Mouse (Mus musculus) intestine, embryonic 14.5 days (tissue): ENCODE measurements around the gene Cpvl. TPM values are rescaled to one million over a fixed set of nuclear protein-coding genes. Genes with fewer than 3 reads are reported as not detected.

Experiments
- ATAC-seq: fragments of 200-750 bp; cut with Nextera tagmentation; replicated peaks from 2 replicates; pipeline ENCODE4 v1.8.0; 2017; ENCODE audit warnings: low read depth, moderate number of reproducible peaks, moderate TSS enrichment, moderate library complexity; ENCODE audit not compliant: low FRiP score, low TSS enrichment
- DNase-seq: peaks from one replicate; pipeline ENCODE4 v3.0.0-alpha.2; 2018; ENCODE audit warnings: low spot score
- H3K27ac ChIP-seq: fragments of 300-500 bp; sonication (generic); 2 replicates; pipeline ENCODE4 v1.5.1; 2014; ENCODE audit warnings: low read depth, mild to moderate bottlenecking, control low read depth
- H3K27me3 ChIP-seq: fragments of 300-500 bp; sonication (generic); replicated peaks from 2 replicates; pipeline ENCODE4 v1.6.1; 2014; ENCODE audit warnings: low read length, control low read depth; ENCODE audit not compliant: control insufficient read depth, insufficient read depth
- H3K36me3 ChIP-seq: fragments of 300-500 bp; sonication (generic); 2 replicates; pipeline ENCODE4 v1.6.1; 2014; ENCODE audit warnings: low read length, control low read depth; ENCODE audit not compliant: control insufficient read depth, insufficient read depth
- H3K4me1 ChIP-seq: fragments of 300-500 bp; sonication (generic); replicated peaks from 2 replicates; pipeline ENCODE4 v1.6.1; 2014; ENCODE audit warnings: low read length, control low read depth, mixed read lengths; ENCODE audit not compliant: control insufficient read depth, insufficient read depth
- H3K4me2 ChIP-seq: fragments of 300-500 bp; sonication (generic); 2 replicates; pipeline ENCODE4 v1.6.1; 2014; ENCODE audit warnings: low read length
- H3K4me3 ChIP-seq: fragments of 300-500 bp; sonication (generic); 2 replicates; pipeline ENCODE4 v1.5.1; 2014; ENCODE audit warnings: low read depth, low read length, control low read depth, mixed read lengths
- H3K9ac ChIP-seq: fragments of 300-500 bp; sonication (generic); 2 replicates; pipeline ENCODE4 v1.6.1; 2014; ENCODE audit warnings: mild to moderate bottlenecking, low read length
- H3K9me3 ChIP-seq: fragments of 300-500 bp; sonication (generic); 2 replicates; pipeline ENCODE4 v1.6.1; 2016; ENCODE audit warnings: low read length, control low read depth; ENCODE audit not compliant: control insufficient read depth
- WGBS: fragments of 180-500 bp; shearing (Covaris S2); extraction: QIAGEN DNeasy Blood & Tissue Kit; methylation state at CpG from one replicate; pipeline ENCODE4 v1.1.7; 2014; 5-methylcytosine and 5-hydroxymethylcytosine counted together
- polyA plus RNA-seq: library from polyadenylated mRNA; unstranded; fragments of >200 nt; fragmentation: Nextera tagmentation; extraction: Ambion mirVana; gene quantifications from 2 replicates; pipeline ENCODE4 v1.2.1, GENCODE M21; 2014

Gene Cpvl
- polyA plus RNA-seq, 1 experiment from 2014 or later = not detected

DNA sequence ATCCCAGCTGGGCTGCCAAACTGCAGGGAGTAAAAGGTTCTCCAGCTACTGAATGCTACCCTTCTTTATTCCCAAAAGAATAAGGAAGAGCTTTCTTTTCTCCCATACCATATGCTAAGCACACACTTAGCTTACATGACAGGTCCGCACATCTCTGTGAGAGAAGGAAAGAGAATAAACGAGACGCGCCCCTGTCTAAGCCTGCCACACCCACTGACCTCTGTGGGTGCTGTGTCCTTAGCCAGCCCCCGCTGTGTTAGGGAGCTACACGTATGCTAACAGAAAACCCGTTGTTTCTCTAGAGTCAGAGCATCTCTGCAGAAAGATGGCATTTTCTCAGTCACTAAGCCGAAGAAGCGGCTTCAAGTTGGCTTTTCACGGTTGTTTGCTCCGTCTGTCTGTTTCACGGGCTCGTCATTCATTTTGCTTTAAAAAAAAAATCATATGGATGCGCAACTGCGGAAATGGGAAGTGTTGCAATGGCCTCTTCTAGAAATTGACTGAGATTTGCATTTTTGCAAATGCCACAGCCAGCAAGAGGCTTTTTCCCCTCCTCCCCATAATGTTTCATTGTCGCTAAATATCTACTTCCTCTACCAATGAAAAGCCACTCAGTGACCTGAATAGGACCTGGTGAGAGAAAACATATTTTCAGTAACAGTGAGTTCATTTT, 30.1 kb upstream of the Cpvl start:
- WGBS = 78% methylated on average over 16 of the region's 16 CpGs

DNA sequence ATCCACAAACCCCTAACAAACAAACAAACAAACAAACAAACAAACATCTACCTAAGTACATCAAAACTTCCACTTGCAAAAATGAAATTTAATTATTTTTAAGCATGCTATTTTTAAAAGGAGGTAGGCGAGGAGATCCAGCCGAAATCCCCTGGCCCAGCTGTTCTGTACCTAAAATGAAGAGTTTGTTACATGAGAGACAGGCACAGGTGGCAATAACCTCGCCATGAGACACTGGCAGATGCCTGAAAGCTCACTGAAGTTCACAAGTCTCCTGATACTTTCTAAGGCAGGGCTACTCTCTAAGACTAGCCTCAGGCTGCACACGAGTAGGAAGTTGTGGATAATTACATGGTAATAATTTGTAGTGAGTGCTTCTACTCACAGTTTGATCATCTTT, 26.8 kb upstream of the Cpvl start:
- Histone ChIP-seq H3K4me3 (no peak overlapping the region), H3K9ac (no peak overlapping the region), H3K4me1 (no peaks in the 10 kb centered on the region), H3K4me2 (no peak overlapping the region), H3K9me3 (peaks cover 3% of the 10 kb centered on the region; the same call in 1 of the 2 replicates), H3K36me3 (no peaks in the 10 kb centered on the region), H3K27ac (no peak overlapping the region), H3K27me3 (no peaks in the 10 kb centered on the region)
- DNase-seq (no peak), ATAC-seq (no peak)
- 84% methylated on average over 4 of the region's 4 CpGs for WGBS

More for the DNA sequence above, 30.1 kb upstream of the Cpvl start:
- Histone ChIP-seq H3K27ac (no peak overlapping the region), H3K4me1 (no peaks in the 10 kb centered on the region), H3K9me3 (no peaks in the 10 kb centered on the region), H3K4me3 (no peak overlapping the region), H3K36me3 (no peaks in the 10 kb centered on the region), H3K27me3 (no peaks in the 10 kb centered on the region), H3K9ac (no peak overlapping the region), H3K4me2 (no peak overlapping the region)
- DNase-seq = no peak
- no peak for ATAC-seq

DNA sequence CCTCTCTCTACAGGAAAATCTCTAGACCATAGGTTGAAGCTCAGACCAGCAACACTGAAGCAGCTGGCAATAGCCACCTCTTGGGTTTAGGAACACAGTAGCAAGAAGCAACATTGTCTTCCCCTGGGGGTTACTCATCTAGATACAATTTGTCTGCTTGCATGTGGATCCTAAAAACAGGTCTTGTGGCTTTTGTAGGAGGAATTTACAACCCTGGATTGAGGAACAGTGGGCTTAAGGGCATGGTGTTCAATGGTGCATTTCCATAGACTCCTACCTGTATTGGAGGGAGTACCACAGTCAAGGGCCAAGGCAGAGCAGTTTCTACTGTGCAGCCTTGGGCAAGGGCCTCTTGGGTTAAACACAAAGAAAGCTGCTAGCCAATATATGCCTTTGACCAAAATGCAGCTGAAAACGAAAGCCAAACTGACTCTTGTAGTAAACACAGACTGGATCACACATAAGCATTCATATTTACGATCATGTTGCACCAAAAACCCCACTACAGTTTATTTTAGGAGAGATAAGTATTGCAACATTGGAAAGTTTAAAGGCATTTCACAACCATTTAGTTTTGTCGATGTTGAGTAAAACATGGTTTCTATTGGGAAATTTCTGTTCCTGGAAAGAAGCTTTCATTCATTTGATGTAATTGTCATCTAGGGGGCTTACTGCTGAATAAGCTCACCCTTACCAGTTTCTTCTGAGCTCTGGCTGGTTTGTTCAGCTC, 17.9 kb upstream of the Cpvl start:
- H3K36me3 ChIP-seq = no peaks in the 10 kb centered on the region
- ATAC-seq = no peak
- no peaks in the 10 kb centered on the region for H3K27me3 ChIP-seq
- H3K4me3 ChIP-seq = no peak overlapping the region
- H3K27ac ChIP-seq = no peak overlapping the region
- H3K4me2 ChIP-seq = no peak overlapping the region
- H3K4me1 ChIP-seq = no peaks in the 10 kb centered on the region
- H3K9me3 ChIP-seq = peaks cover 9% of the 10 kb centered on the region; the same call in 1 of the 2 replicates
- 91% methylated on average over 3 of the region's 3 CpGs for WGBS
- no peak for DNase-seq
- H3K9ac ChIP-seq = no peak overlapping the region

DNA sequence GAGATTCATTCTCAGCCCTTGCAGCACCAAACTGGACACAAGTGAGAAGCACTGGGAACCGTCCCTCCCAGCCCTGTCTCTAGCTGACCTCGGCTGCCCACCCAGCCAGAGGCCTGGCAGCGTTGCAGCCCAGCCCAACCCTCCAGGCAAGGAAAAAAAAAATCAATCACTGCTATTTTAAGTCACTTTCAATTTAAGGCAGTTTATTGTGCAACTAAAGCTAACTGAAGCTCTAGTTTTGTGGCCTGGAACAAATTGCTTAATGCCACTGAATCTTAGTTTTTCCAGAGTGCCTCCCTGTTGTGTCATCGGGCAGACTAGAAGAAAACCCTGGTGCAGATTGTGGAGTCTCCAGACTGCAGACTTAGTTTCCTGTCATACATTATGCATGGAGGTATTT, 17.0 kb upstream of the Cpvl start:
- DNase-seq (no peak), ATAC-seq (no peak)
- no peak overlapping the region for H3K4me3 ChIP-seq
- H3K9ac ChIP-seq = no peak overlapping the region
- no peaks in the 10 kb centered on the region for H3K27me3 ChIP-seq
- no peak overlapping the region for H3K4me2 ChIP-seq
- no peaks in the 10 kb centered on the region for H3K4me1 ChIP-seq
- H3K9me3 ChIP-seq = peaks cover 6% of the 10 kb centered on the region; the same call in 1 of the 2 replicates
- H3K27ac ChIP-seq = no peak overlapping the region
- 34% methylated on average over 4 of the region's 4 CpGs for WGBS
- no peaks in the 10 kb centered on the region for H3K36me3 ChIP-seq

DNA sequence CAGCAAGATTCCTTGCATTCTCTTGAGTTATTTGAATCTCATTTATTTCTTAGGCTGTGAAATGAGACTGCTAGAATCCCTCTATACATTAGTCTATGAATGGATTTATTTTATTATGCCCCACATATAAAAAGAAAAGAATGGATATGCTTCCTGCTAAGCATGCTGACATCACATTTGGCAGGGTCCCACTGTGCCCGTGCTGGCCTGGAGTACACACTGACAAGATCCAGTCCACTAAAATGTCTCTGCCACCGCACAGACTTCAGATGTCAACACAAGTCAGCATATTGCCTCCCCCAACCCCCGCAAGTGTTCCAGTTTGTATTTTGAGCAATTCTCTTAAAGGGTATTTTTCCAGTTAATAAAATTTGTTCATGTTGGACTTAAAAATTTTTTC, 13.9 kb upstream of the Cpvl start:
- ATAC-seq (no peak), DNase-seq (no peak)
- Histone ChIP-seq H3K4me3 (no peak overlapping the region), H3K27me3 (no peaks in the 10 kb centered on the region), H3K36me3 (no peaks in the 10 kb centered on the region), H3K27ac (no peak overlapping the region), H3K4me2 (no peak overlapping the region), H3K9me3 (peaks cover 6% of the 10 kb centered on the region; the same call in 1 of the 2 replicates), H3K4me1 (0 out of 2 replicates have a peak, but pooled peaks cover 2% of the 10 kb centered on the region), H3K9ac (no peak overlapping the region)
- 48% methylated on average over 3 of the region's 3 CpGs for WGBS

DNA sequence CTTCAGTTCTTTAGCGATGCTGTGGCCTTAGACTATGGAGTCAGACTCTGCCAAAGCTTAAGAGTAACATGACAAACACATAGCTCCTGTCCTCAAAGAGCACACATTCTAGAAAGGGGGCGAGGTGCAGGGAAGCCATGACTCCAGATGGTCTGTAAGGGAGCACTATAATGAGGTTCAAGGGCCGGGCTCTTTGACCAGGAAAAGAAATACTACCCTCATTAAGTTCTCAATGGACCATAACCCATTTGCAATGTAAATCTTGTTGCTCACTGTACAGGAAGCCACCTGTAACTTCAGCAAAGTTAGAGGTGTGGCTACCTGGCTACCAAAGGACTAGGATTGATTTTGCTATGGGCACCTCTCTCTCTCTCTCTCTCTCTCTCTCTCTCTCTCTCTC, 8.8 kb upstream of the Cpvl start:
- ATAC-seq (no peak), DNase-seq (no peak)
- H3K9me3 ChIP-seq = no peaks in the 10 kb centered on the region
- 0 out of 2 replicates have a peak, but pooled peaks cover 2% of the 10 kb centered on the region for H3K4me1 ChIP-seq
- WGBS = 81% methylated on average over 3 of the region's 3 CpGs
- H3K4me2 ChIP-seq = no peak overlapping the region
- H3K27me3 ChIP-seq = no peaks in the 10 kb centered on the region
- no peak overlapping the region for H3K9ac ChIP-seq
- no peaks in the 10 kb centered on the region for H3K36me3 ChIP-seq
- H3K4me3 ChIP-seq = no peak overlapping the region
- no peak overlapping the region for H3K27ac ChIP-seq

DNA sequence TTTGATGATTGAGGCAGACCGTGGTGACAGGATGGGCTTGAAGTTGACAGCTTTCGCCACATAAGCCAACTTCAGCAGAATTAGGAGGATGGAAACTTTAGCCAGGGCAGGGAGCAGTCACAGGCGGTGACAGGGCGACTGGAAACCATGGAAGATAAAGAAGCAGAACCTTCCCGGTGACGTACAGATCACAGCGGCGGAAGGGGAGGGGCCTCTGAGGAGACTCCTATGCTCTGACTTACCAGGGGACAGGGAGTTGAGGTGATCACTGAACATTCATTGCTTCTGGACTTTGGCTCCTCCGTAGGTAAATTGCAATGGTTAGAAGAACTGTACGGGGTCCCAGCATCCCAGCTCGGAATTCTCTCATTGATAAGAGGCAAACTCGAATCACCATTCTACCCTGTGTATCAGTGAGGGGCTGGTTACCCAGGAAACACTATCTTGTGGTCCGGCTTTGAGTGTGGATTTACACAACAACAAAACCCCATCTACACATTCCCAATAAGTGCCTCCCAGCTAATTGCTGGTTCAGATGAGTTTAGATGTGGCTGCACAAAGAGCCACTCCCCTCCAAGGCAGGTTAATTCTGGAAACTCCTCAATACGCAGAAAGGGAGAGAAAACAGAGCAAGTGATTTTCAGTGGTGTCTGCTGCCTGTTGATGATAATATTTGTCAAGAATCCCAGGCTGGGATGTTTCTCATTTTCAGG, 8.0 kb upstream of the Cpvl start:
- no peaks in the 10 kb centered on the region for H3K36me3 ChIP-seq
- 0 out of 2 replicates have a peak, but pooled peaks cover 2% of the 10 kb centered on the region for H3K4me1 ChIP-seq
- DNase-seq (no peak), ATAC-seq (no peak)
- H3K27ac ChIP-seq = no peak overlapping the region
- no peak overlapping the region; the same call in 1 of the 2 replicates for H3K4me2 ChIP-seq
- no peaks in the 10 kb centered on the region for H3K9me3 ChIP-seq
- no peaks in the 10 kb centered on the region for H3K27me3 ChIP-seq
- H3K9ac ChIP-seq = no peak overlapping the region
- H3K4me3 ChIP-seq = no peak overlapping the region
- 74% methylated on average over 14 of the region's 14 CpGs for WGBS

DNA sequence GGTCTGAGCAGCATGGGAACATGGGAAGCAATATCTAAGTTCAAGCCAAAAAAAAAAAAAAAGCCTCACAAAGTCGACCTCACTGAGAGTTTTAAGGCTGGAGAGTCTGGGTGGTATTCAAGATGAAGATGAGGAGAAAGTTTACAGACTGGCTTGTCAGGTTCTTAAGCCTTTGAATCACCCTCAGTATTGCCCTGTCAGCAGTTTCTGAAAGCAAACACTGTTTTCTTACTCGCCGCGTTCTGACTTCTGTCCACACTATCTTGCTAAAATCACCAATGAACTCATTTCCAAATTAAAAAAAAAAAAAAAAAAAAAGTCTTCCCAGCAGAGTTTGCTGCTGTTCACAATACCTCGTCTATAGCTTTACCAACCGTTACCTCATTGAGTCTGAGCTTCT, 5.3 kb upstream of the Cpvl start:
- no peak overlapping the region for H3K4me3 ChIP-seq
- H3K4me1 ChIP-seq = 0 out of 2 replicates have a peak, but pooled peaks cover 2% of the 10 kb centered on the region
- no peak overlapping the region for H3K4me2 ChIP-seq
- no peaks in the 10 kb centered on the region for H3K27me3 ChIP-seq
- no peaks in the 10 kb centered on the region for H3K36me3 ChIP-seq
- no peak for ATAC-seq
- no peak for DNase-seq
- WGBS = 64% methylated on average over 6 of the region's 6 CpGs
- H3K9ac ChIP-seq = no peak overlapping the region
- no peaks in the 10 kb centered on the region for H3K9me3 ChIP-seq
- H3K27ac ChIP-seq = no peak overlapping the region
